Mouse (Mus musculus): ENCODE data around the gene Gpr155. TPM values are rescaled to one million over a fixed set of nuclear protein-coding genes. Genes with fewer than 3 reads are reported as not detected.

The Gpr155 gene
- polyA plus RNA-seq, 1 experiment = 7.6 TPM

DNA sequence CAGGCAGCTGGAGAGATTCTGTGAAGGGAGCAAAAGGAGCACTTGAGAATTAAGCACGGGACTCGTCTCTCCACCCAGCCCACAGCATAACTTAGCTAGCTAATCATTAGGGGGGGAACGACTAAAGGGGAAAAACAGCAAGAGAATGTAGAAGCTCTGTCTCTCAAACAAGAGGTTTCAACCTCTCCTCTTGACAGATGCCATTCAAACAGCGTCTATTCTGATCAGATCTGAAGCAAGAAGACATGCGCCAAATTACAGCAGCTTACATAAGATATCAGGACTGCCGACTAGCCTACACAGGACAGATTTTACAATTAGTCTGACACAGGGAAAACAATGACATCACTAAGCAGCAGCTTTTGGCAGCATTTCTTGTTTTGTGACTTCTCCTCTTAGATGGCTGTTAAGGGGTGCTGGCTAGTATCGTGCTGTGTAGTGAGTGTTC lies 34.4 kb downstream of the Gpr155 start:
- Histone ChIP-seq H3K79me2 (ENCODE audit: control insufficient read depth, insufficient read depth) (no peaks in the 10 kb centered on the region), H3K4me3 (no peak overlapping the region), H3K36me3 (ENCODE audit: control insufficient read depth, insufficient read depth) (no peaks in the 10 kb centered on the region), H3ac (ENCODE audit: control insufficient read depth, insufficient read length) (no peak overlapping the region), H3K4me2 (ENCODE audit: low read depth) (peak overlapping the region; percentile 81), H3K27me3 (ENCODE audit: control insufficient read depth, insufficient read depth, insufficient read length) (no peaks in the 10 kb centered on the region)
- TF ChIP-seq SRF (IDR thresholded peaks at IDR 0.05; ENCODE audit: control insufficient read depth, insufficient read length, low read depth) = no peak
- TF ChIP-seq CEBPB (IDR thresholded peaks at IDR 0.05; ENCODE audit: insufficient read depth, poor library complexity, severe bottlenecking) = peak; percentile 79; the same call in 1 of the 2 replicates

DNA sequence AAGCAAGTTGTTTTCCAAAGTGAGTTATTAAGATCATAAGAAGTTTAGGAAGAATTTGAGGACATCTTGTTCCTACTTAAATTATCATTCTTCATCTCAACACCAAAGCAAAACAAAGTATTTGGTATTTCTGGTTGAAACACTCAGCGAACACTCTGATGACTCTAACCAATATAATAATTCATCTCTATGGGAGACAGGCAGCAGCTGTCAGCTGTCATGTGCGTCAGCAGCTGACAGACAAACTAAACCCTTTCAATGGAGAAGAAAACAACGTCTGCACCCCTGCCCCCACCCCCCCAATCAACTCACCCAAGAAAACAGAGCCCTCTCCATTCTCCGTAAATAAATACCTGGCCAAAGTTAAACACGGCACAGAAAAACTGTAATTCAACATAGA lies 34.9 kb downstream of the Gpr155 start:
- Histone ChIP-seq H3K4me2 (ENCODE audit: low read depth) (peak overlapping the region; percentile 81), H3K4me3 (no peak overlapping the region)
- peak; percentile 90 for TF ChIP-seq TCF3 (IDR thresholded peaks at IDR 0.05; ENCODE audit: insufficient read length, low read depth)
- TF ChIP-seq POLR2A (IDR thresholded peaks at IDR 0.05; ENCODE audit: insufficient read length, low read depth) = no peak
- no peak for TF ChIP-seq MAX (IDR thresholded peaks at IDR 0.05; ENCODE audit: low read depth)
- no peak for TF ChIP-seq SRF (IDR thresholded peaks at IDR 0.05; ENCODE audit: control insufficient read depth, insufficient read length, low read depth)
- peak in 2 of 3 experiments; percentile 61 to 97 for TF ChIP-seq MYOG (IDR thresholded peaks at IDR 0.05; ENCODE audit: control insufficient read depth in 1 of 3, insufficient read depth in 1 of 3, insufficient read length in 2 of 3, low read depth in 2 of 3)
- TF ChIP-seq POLR2AphosphoS2 (IDR thresholded peaks at IDR 0.05; ENCODE audit: insufficient read length, low read depth) = no peak
- TF ChIP-seq REST (IDR thresholded peaks at IDR 0.05; ENCODE audit: insufficient read depth, insufficient read length) = no peak
- no peak for TF ChIP-seq CEBPB (IDR thresholded peaks at IDR 0.05; ENCODE audit: insufficient read depth, poor library complexity, severe bottlenecking)
- peak; percentile 25 for TF ChIP-seq USF1 (IDR thresholded peaks at IDR 0.05; ENCODE audit: low read depth)
- peak; percentile 97 for TF ChIP-seq TCF12 (IDR thresholded peaks at IDR 0.05; ENCODE audit: insufficient read depth, poor library complexity, severe bottlenecking)
- TF ChIP-seq E2F4 (IDR thresholded peaks at IDR 0.05; ENCODE audit: insufficient read depth) = no peak
- TF ChIP-seq MYOD1 (IDR thresholded peaks at IDR 0.05; ENCODE audit: control insufficient read depth in 1 of 3, insufficient read length in 2 of 3, low read depth in 2 of 3) = peak; percentile 97 to 99 (median 97)

DNA sequence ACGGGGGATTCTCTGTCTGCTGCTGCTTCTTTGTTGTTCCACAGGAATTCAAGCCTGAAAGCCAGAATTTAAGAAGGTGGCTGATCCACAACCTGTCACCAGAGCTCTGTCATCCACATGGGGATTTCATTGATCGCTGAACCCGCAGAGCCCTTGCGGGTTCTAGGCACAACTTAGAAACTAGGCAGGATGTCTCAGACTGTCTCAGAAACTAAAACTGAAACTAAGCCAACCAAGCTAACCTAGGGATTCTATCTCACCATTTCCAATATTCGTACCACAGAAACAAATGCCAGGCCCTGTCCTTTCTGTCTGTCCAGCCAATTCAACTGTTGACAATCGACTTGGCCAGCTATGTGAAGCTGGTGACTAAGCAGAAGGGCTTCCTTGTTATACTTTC lies 38.2 kb downstream of the Gpr155 start:
- H3K36me3 ChIP-seq (ENCODE audit: control insufficient read depth, insufficient read depth) = no peaks in the 10 kb centered on the region
- no peaks in the 10 kb centered on the region for H3K27me3 ChIP-seq (ENCODE audit: control insufficient read depth, insufficient read depth, insufficient read length)
- H3ac ChIP-seq (ENCODE audit: control insufficient read depth, insufficient read length) = no peak overlapping the region
- H3K79me2 ChIP-seq (ENCODE audit: control insufficient read depth, insufficient read depth) = no peaks in the 10 kb centered on the region
- TF ChIP-seq USF1 (IDR thresholded peaks at IDR 0.05; ENCODE audit: low read depth) = no peak
- TF ChIP-seq REST (IDR thresholded peaks at IDR 0.05; ENCODE audit: insufficient read depth, insufficient read length) = no peak
- TF ChIP-seq SRF (IDR thresholded peaks at IDR 0.05; ENCODE audit: control insufficient read depth, insufficient read length, low read depth) = no peak
- no peak for TF ChIP-seq POLR2AphosphoS2 (IDR thresholded peaks at IDR 0.05; ENCODE audit: insufficient read length, low read depth)
- no peak for TF ChIP-seq MYOD1 (IDR thresholded peaks at IDR 0.05; ENCODE audit: control insufficient read depth in 1 of 3, insufficient read length in 2 of 3, low read depth in 2 of 3)
- TF ChIP-seq MYOG (IDR thresholded peaks at IDR 0.05; ENCODE audit: control insufficient read depth in 1 of 3, insufficient read depth in 1 of 3, insufficient read length in 2 of 3, low read depth in 2 of 3) = no peak
- TF ChIP-seq TCF12 (IDR thresholded peaks at IDR 0.05; ENCODE audit: insufficient read depth, poor library complexity, severe bottlenecking) = no peak
- TF ChIP-seq POLR2A (IDR thresholded peaks at IDR 0.05; ENCODE audit: insufficient read length, low read depth) = no peak
- TF ChIP-seq MAX (IDR thresholded peaks at IDR 0.05; ENCODE audit: low read depth) = no peak
- TF ChIP-seq E2F4 (IDR thresholded peaks at IDR 0.05; ENCODE audit: insufficient read depth) = no peak
- TF ChIP-seq TCF3 (IDR thresholded peaks at IDR 0.05; ENCODE audit: insufficient read length, low read depth) = no peak
- TF ChIP-seq CEBPB (IDR thresholded peaks at IDR 0.05; ENCODE audit: insufficient read depth, poor library complexity, severe bottlenecking) = no peak
- H3K4me3 ChIP-seq = no peak overlapping the region
- H3K4me2 ChIP-seq (ENCODE audit: low read depth) = no peak overlapping the region

More for the DNA sequence above, 34.9 kb downstream of the Gpr155 start:
- Histone ChIP-seq H3K27me3 (ENCODE audit: control insufficient read depth, insufficient read depth, insufficient read length) (no peaks in the 10 kb centered on the region), H3ac (ENCODE audit: control insufficient read depth, insufficient read length) (no peak overlapping the region), H3K36me3 (ENCODE audit: control insufficient read depth, insufficient read depth) (no peaks in the 10 kb centered on the region), H3K79me2 (ENCODE audit: control insufficient read depth, insufficient read depth) (no peaks in the 10 kb centered on the region)

DNA sequence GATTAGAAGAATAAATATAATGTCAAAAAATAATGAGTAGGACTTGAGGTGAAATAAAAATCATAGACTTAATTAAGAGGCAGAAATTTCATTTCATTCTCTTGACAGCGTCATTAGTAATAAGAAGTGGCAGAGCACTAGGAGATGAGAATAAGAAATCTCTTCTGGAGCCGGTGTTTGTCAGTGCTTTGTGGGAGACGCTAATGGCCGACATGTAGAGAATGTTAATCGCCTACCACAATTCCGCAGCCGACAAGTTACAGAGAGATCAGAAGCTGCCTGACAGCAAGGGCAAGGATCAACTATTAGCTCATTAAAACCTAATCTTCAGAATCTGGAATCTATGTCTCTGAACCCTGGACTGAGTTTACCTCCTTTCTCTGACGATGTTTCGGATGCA lies 38.6 kb downstream of the Gpr155 start:
- TF ChIP-seq CEBPB (IDR thresholded peaks at IDR 0.05; ENCODE audit: insufficient read depth, poor library complexity, severe bottlenecking) = no peak
- TF ChIP-seq POLR2AphosphoS2 (IDR thresholded peaks at IDR 0.05; ENCODE audit: insufficient read length, low read depth) = no peak
- no peak for TF ChIP-seq MYOG (IDR thresholded peaks at IDR 0.05; ENCODE audit: control insufficient read depth in 1 of 3, insufficient read depth in 1 of 3, insufficient read length in 2 of 3, low read depth in 2 of 3)
- no peak for TF ChIP-seq TCF3 (IDR thresholded peaks at IDR 0.05; ENCODE audit: insufficient read length, low read depth)
- no peak for TF ChIP-seq POLR2A (IDR thresholded peaks at IDR 0.05; ENCODE audit: insufficient read length, low read depth)
- TF ChIP-seq SRF (IDR thresholded peaks at IDR 0.05; ENCODE audit: control insufficient read depth, insufficient read length, low read depth) = no peak
- no peak for TF ChIP-seq REST (IDR thresholded peaks at IDR 0.05; ENCODE audit: insufficient read depth, insufficient read length)
- TF ChIP-seq E2F4 (IDR thresholded peaks at IDR 0.05; ENCODE audit: insufficient read depth) = no peak
- no peak for TF ChIP-seq MYOD1 (IDR thresholded peaks at IDR 0.05; ENCODE audit: control insufficient read depth in 1 of 3, insufficient read length in 2 of 3, low read depth in 2 of 3)
- no peak for TF ChIP-seq USF1 (IDR thresholded peaks at IDR 0.05; ENCODE audit: low read depth)
- H3K4me2 ChIP-seq (ENCODE audit: low read depth) = no peak overlapping the region
- no peaks in the 10 kb centered on the region for H3K36me3 ChIP-seq (ENCODE audit: control insufficient read depth, insufficient read depth)
- H3K4me3 ChIP-seq = no peak overlapping the region
- no peak overlapping the region for H3ac ChIP-seq (ENCODE audit: control insufficient read depth, insufficient read length)
- H3K27me3 ChIP-seq (ENCODE audit: control insufficient read depth, insufficient read depth, insufficient read length) = no peaks in the 10 kb centered on the region
- no peaks in the 10 kb centered on the region for H3K79me2 ChIP-seq (ENCODE audit: control insufficient read depth, insufficient read depth)

DNA sequence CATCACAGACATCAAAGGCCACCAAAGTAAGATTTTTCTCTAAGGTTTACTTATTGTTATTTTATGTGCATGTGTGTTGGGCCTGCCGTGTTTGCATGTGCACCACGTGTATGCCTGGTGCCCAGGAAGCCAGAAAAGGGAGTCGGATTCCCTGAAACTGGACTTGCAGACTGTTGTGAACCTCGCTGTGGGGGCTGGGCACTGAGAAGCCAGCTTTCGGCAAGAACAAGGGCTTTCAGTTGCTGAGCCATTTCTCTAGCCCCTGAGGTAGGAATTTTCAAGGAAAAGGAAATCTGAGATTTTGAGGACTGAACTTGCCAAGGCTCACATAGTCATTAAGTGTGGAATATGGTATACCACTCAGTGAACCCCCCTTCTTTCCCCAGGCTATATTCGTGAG lies 39.2 kb downstream of the Gpr155 start:
- no peaks in the 10 kb centered on the region for H3K79me2 ChIP-seq (ENCODE audit: control insufficient read depth, insufficient read depth)
- TF ChIP-seq POLR2AphosphoS2 (IDR thresholded peaks at IDR 0.05; ENCODE audit: insufficient read length, low read depth) = no peak
- TF ChIP-seq TCF12 (IDR thresholded peaks at IDR 0.05; ENCODE audit: insufficient read depth, poor library complexity, severe bottlenecking) = no peak
- no peak for TF ChIP-seq SRF (IDR thresholded peaks at IDR 0.05; ENCODE audit: control insufficient read depth, insufficient read length, low read depth)
- TF ChIP-seq USF1 (IDR thresholded peaks at IDR 0.05; ENCODE audit: low read depth) = no peak
- TF ChIP-seq E2F4 (IDR thresholded peaks at IDR 0.05; ENCODE audit: insufficient read depth) = no peak
- no peak for TF ChIP-seq MYOG (IDR thresholded peaks at IDR 0.05; ENCODE audit: control insufficient read depth in 1 of 3, insufficient read depth in 1 of 3, insufficient read length in 2 of 3, low read depth in 2 of 3)
- TF ChIP-seq MAX (IDR thresholded peaks at IDR 0.05; ENCODE audit: low read depth) = no peak
- TF ChIP-seq CEBPB (IDR thresholded peaks at IDR 0.05; ENCODE audit: insufficient read depth, poor library complexity, severe bottlenecking) = no peak
- no peak for TF ChIP-seq MYOD1 (IDR thresholded peaks at IDR 0.05; ENCODE audit: control insufficient read depth in 1 of 3, insufficient read length in 2 of 3, low read depth in 2 of 3)
- TF ChIP-seq REST (IDR thresholded peaks at IDR 0.05; ENCODE audit: insufficient read depth, insufficient read length) = no peak
- TF ChIP-seq POLR2A (IDR thresholded peaks at IDR 0.05; ENCODE audit: insufficient read length, low read depth) = no peak
- TF ChIP-seq TCF3 (IDR thresholded peaks at IDR 0.05; ENCODE audit: insufficient read length, low read depth) = no peak
- H3K27me3 ChIP-seq (ENCODE audit: control insufficient read depth, insufficient read depth, insufficient read length) = no peaks in the 10 kb centered on the region
- H3K4me2 ChIP-seq (ENCODE audit: low read depth) = no peak overlapping the region
- H3ac ChIP-seq (ENCODE audit: control insufficient read depth, insufficient read length) = no peak overlapping the region
- no peaks in the 10 kb centered on the region for H3K36me3 ChIP-seq (ENCODE audit: control insufficient read depth, insufficient read depth)
- no peak overlapping the region for H3K4me3 ChIP-seq

Measured in myocyte (in vitro differentiated cells).